Mouse (Mus musculus) liver, adult 10 weeks (tissue): ENCODE measurements around the gene Tmem88. TPM values are rescaled to one million over a fixed set of nuclear protein-coding genes. Genes with fewer than 3 reads are reported as not detected.

Source experiments
- polyA plus RNA-seq: library from polyadenylated mRNA; stranded (reverse); fragments of 350-450 nt; fragmentation: Illumina TruSeq; extraction: RNeasy Lipid Tissue Mini Kit (QIAGEN cat#74804); gene quantifications from one replicate; pipeline ENCODE4 v1.2.3, GENCODE M21; 2014; ENCODE audit warnings: low read depth, low replicate concordance

The Tmem88 gene
- polyA plus RNA-seq, result not detected

DNA sequence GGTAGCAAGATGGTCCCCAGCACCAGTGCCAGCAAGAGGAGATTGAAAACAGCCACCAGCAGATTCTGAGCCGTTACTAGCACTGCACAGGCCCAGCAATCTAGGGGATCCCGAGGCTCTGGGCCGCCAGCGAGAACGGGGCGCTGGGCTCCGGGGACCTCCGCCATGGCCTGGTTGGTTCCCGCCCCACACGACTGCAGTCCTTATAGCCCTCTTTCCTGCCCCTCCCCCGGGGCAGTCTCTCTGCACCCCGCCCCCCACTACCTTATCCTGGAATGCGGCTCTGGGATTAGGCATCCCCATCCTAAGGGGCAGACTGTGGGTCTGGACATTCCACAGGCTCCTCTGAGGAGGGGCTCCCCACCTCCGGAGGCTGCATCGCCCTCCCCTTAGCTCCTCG is at the start of gene Tmem88:
Tmem88 (minus strand) TSS at position 176 of the 400 bp plus-strand sequence.

GRCm38 (mm10) chr11:69413221-69414181 is 15.5 kb upstream of the Tmem88 start, which contains the start of gene Kdm6b:
Gene Kdm6b, minus strand, starts transcription at chr11:69413675.

DNA sequence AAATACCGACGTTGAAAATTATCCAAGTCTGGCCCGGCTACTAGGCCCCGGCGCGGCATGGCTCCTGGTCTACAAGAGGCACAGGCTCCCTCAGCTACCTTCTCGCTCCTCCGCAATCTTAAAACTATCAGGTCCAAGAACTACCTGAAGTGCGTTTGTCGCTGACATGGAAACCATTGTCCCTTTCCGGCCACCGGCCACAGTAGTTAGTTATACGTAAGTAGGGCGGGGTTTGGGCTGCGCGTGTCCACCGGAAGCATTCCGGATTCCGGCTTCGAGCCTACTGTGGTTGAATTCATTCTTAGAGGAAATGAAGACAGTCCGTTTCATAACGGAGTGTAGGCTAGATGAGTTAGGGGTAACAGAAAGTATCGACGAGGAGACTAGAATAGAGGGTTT is 2.8 kb downstream of the Tmem88 start, which contains the start of the genes Naa38 and Cyb5d1:
Naa38 (plus strand) TSS at position 253 of the 399 bp plus-strand sequence.
Cyb5d1 (minus strand) TSS at position 397 of the 399 bp plus-strand sequence.

GRCm38 (mm10) chr11:69369215-69369989 is 28.6 kb downstream of the Tmem88 start, which contains the start of gene Chd3:
Gene Chd3, minus strand, starts transcription at chr11:69369406.

Other genes starting within 250 kb of the Tmem88 start
- not detected for gene Alox12b, start 241.2 kb downstream of the Tmem88 start, polyA plus RNA-seq
- gene Alox8, start 200.4 kb downstream of the Tmem88 start, polyA plus RNA-seq, result not detected
- not detected for gene Gucy2e, start 161.2 kb downstream of the Tmem88 start, polyA plus RNA-seq
- gene Cntrob, start 74.5 kb downstream of the Tmem88 start, polyA plus RNA-seq, result 4.0 TPM
- 52.4 TPM for gene Trappc1, start 74.3 kb downstream of the Tmem88 start, polyA plus RNA-seq
- not detected for gene Kcnab3, start 72.0 kb downstream of the Tmem88 start, polyA plus RNA-seq
- gene Rnf227, start 57.8 kb downstream of the Tmem88 start, polyA plus RNA-seq, result 0.79 TPM
- 19.3 TPM for gene Chd3, start 28.8 kb downstream of the Tmem88 start, polyA plus RNA-seq
- 5.9 TPM for gene Naa38, start 2.7 kb downstream of the Tmem88 start, polyA plus RNA-seq
- 31.9 TPM for gene Cyb5d1, start 2.6 kb downstream of the Tmem88 start, polyA plus RNA-seq
- 1.9 TPM for gene Kdm6b, start 15.4 kb upstream of the Tmem88 start, polyA plus RNA-seq
- not detected for gene Dnah2, start 150.9 kb upstream of the Tmem88 start, polyA plus RNA-seq
- not detected for gene Efnb3, start 162.0 kb upstream of the Tmem88 start, polyA plus RNA-seq
- 1.1 TPM for gene Wrap53, start 182.0 kb upstream of the Tmem88 start, polyA plus RNA-seq
- 3.8 TPM for gene Trp53, start 182.1 kb upstream of the Tmem88 start, polyA plus RNA-seq
- 0.13 TPM for gene Atp1b2, start 207.7 kb upstream of the Tmem88 start, polyA plus RNA-seq
- gene Shbg, start 219.7 kb upstream of the Tmem88 start, polyA plus RNA-seq, result not detected
- 8.5 TPM for gene Sat2, start 223.8 kb upstream of the Tmem88 start, polyA plus RNA-seq
- gene Fxr2, start 234.8 kb upstream of the Tmem88 start, polyA plus RNA-seq, result 7.8 TPM